Mouse (Mus musculus): Measurements from ENCODE around the gene Nxf1. TPM values are rescaled to one million over a fixed set of nuclear protein-coding genes. Genes with fewer than 3 reads are reported as not detected.
A peak's percentile ranks its signal among the peaks of the same experiment; 100 is the strongest.

Nxf1 gene
- polyA plus RNA-seq (2012; rRNA removed) (66.2 and 90.9 TPM in 2 replicates), polyA plus RNA-seq (2014; fragmentation: Nextera tagmentation; extraction: Ambion mirVana) (77.4 and 84.9 TPM in 2 replicates)

GRCm38 (mm10) chr19:8756635-8757387 lies at the start of gene Nxf1:
TSS of gene Nxf1 (plus strand) at chr19:8757073.
- Histone ChIP-seq H3K27ac (peak within 1 kb of the TSS; percentile 86), H3K4me2 (ENCODE audit: low read depth) (peak within 1 kb of the TSS; percentile 95), H3K9me3 (ENCODE audit: control insufficient read depth, low read length) (no peaks in the 10 kb centered on the region), H3K9ac (replicated peaks) (peak within 1 kb of the TSS; percentile 97), H3K27me3 (ENCODE audit: control insufficient read depth, insufficient read depth, low read length) (no peaks in the 10 kb centered on the region), H3K4me1 (replicated peaks; ENCODE audit: control insufficient read depth in 2 of 2, insufficient read depth in 2 of 2, low read length in 1 of 2) (peaks cover 14 to 18% of the 10 kb centered on the region in 2 experiments), H3K4me3 (ENCODE audit: insufficient read depth in 1 of 2, low read depth in 2 of 2, low read length in 2 of 2) (peak within 1 kb of the TSS; percentile 92), H3K36me3 (replicated peaks; ENCODE audit: control insufficient read depth, insufficient read depth, low read depth) (peaks cover 24% of the 10 kb centered on the region)
- peak; percentile 84 to 88 (median 85) for DNase-seq (ENCODE audit: low read depth in 3 of 3, low spot score in 3 of 3)
- peak; percentile 90 for ATAC-seq (ENCODE audit: insufficient read depth)
- under 1% methylated on average over 75 of the region's 75 CpGs for WGBS (ENCODE audit: insufficient replicate concordance)
- no peak for TF ChIP-seq CTCF (IDR thresholded peaks at IDR 0.05; ENCODE audit: low read depth)
- TF ChIP-seq EP300 (IDR thresholded peaks at IDR 0.05; ENCODE audit: low read depth), result no peak

GRCm38 (mm10) chr19:8708954-8709353 lies 47.9 kb upstream of the Nxf1 start:
- Histone ChIP-seq H3K36me3 (replicated peaks; ENCODE audit: control insufficient read depth, insufficient read depth, low read depth) (peaks cover 66% of the 10 kb centered on the region), H3K9ac (replicated peaks) (no peak overlapping the region), H3K4me1 (replicated peaks; ENCODE audit: control insufficient read depth in 2 of 2, insufficient read depth in 2 of 2, low read length in 1 of 2) (peaks cover 32 to 35% of the 10 kb centered on the region in 2 experiments), H3K27ac (no peak overlapping the region), H3K4me2 (ENCODE audit: low read depth) (peak overlapping the region; percentile 26), H3K9me3 (ENCODE audit: control insufficient read depth, low read length) (no peaks in the 10 kb centered on the region), H3K27me3 (ENCODE audit: control insufficient read depth, insufficient read depth, low read length) (no peaks in the 10 kb centered on the region), H3K4me3 (ENCODE audit: insufficient read depth in 1 of 2, low read depth in 2 of 2, low read length in 2 of 2) (no peak overlapping the region)
- 88% methylated on average over 8 of the region's 8 CpGs for WGBS (ENCODE audit: insufficient replicate concordance)
- ATAC-seq (ENCODE audit: insufficient read depth) (no peak), DNase-seq (ENCODE audit: low read depth in 3 of 3, low spot score in 3 of 3) (no peak)
- TF ChIP-seq CTCF (IDR thresholded peaks at IDR 0.05; ENCODE audit: low read depth) (no peak), EP300 (IDR thresholded peaks at IDR 0.05; ENCODE audit: low read depth) (no peak)

GRCm38 (mm10) chr19:8710057-8710456 lies 46.8 kb upstream of the Nxf1 start:
- Histone ChIP-seq H3K27ac (no peak overlapping the region), H3K27me3 (ENCODE audit: control insufficient read depth, insufficient read depth, low read length) (no peaks in the 10 kb centered on the region), H3K36me3 (replicated peaks; ENCODE audit: control insufficient read depth, insufficient read depth, low read depth) (peaks cover 66% of the 10 kb centered on the region), H3K9ac (replicated peaks) (no peak overlapping the region), H3K9me3 (ENCODE audit: control insufficient read depth, low read length) (no peaks in the 10 kb centered on the region), H3K4me1 (replicated peaks; ENCODE audit: control insufficient read depth in 2 of 2, insufficient read depth in 2 of 2, low read length in 1 of 2) (peaks cover 41 to 46% of the 10 kb centered on the region in 2 experiments), H3K4me3 (ENCODE audit: insufficient read depth in 1 of 2, low read depth in 2 of 2, low read length in 2 of 2) (peak overlapping the region in 1 of 2 experiments; percentile 99; a peak in 2 of 4 replicates), H3K4me2 (ENCODE audit: low read depth) (peak overlapping the region; percentile 98)
- no peak for ATAC-seq (ENCODE audit: insufficient read depth)
- TF ChIP-seq EP300 (IDR thresholded peaks at IDR 0.05; ENCODE audit: low read depth), result no peak
- no peak for TF ChIP-seq CTCF (IDR thresholded peaks at IDR 0.05; ENCODE audit: low read depth)
- no peak for DNase-seq (ENCODE audit: low read depth in 3 of 3, low spot score in 3 of 3)
- WGBS (ENCODE audit: insufficient replicate concordance), result 93% methylated on average over 2 of the region's 2 CpGs

- Histone ChIP-seq H3K9me3 (ENCODE audit: control insufficient read depth, low read length) (no peaks in the 10 kb centered on the region), H3K27ac (peak overlapping the region; percentile 99; the same call in 1 of the 2 replicates), H3K4me1 (replicated peaks; ENCODE audit: control insufficient read depth in 2 of 2, insufficient read depth in 2 of 2, low read length in 1 of 2) (peaks cover 54 to 59% of the 10 kb centered on the region in 2 experiments), H3K4me3 (ENCODE audit: insufficient read depth in 1 of 2, low read depth in 2 of 2, low read length in 2 of 2) (peak overlapping the region; percentile 98 to 99), H3K27me3 (ENCODE audit: control insufficient read depth, insufficient read depth, low read length) (no peaks in the 10 kb centered on the region), H3K4me2 (ENCODE audit: low read depth) (peak overlapping the region; percentile 98), H3K36me3 (replicated peaks; ENCODE audit: control insufficient read depth, insufficient read depth, low read depth) (peaks cover 63% of the 10 kb centered on the region), H3K9ac (replicated peaks) (peak overlapping the region; percentile 99)
- DNase-seq (ENCODE audit: low read depth in 3 of 3, low spot score in 3 of 3), result no peak
- TF ChIP-seq EP300 (IDR thresholded peaks at IDR 0.05; ENCODE audit: low read depth) (no peak), CTCF (IDR thresholded peaks at IDR 0.05; ENCODE audit: low read depth) (no peak)
- 64% methylated on average over 4 of the region's 4 CpGs for WGBS (ENCODE audit: insufficient replicate concordance)
- no peak for ATAC-seq (ENCODE audit: insufficient read depth)
Observed at GRCm38 (mm10) chr19:8711506-8711905, 45.4 kb upstream of the Nxf1 start.
